ENCODE assay signal across 13 mouse cellular contexts in genomic region chrX:103918954-103919353, GRCm38 (mm10).
A peak's percentile ranks its signal among the peaks of the same experiment; 100 is the strongest.
DNase-seq lines count a peak whose midpoint lies in the region; ATAC-seq and TF ChIP-seq lines count a peak whose summit lies in the region.
"Had no signal": no experiment of that assay in that cellular context is flagged by ENCODE, and none has a peak within 500 bp of the region (broad histone marks: within the 10 kb centered on the region; RNA-seq: fewer than 3 reads in every experiment).

No protein-coding gene starts in this region.

- intact Hi-C loops in heart, postnatal 14 days (cut with DNase I), result loop anchor here (5.0 to 10.0 kb wide), 2 partner anchors 434 to 1088 kb away; no protein-coding TSS in a partner anchor

- no peak overlapping the region for H3K4me2 ChIP-seq in kidney, postnatal 0 days (ENCODE audit: low read length)
- H3K4me2 ChIP-seq in kidney, embryonic 16.5 days (replicated peaks; ENCODE audit: low read depth, low read length), result no peak overlapping the region
- no peak overlapping the region for H3K4me2 ChIP-seq in midbrain, embryonic 16.5 days (ENCODE audit: low read length)

- H3K36me3 ChIP-seq in kidney, postnatal 0 days (ENCODE audit: insufficient read depth, low read length), result no peaks in the 10 kb centered on the region
- H3K36me3 ChIP-seq in kidney, embryonic 16.5 days (ENCODE audit: insufficient read depth, low read length), result no peaks in the 10 kb centered on the region
- H3K36me3 ChIP-seq in midbrain, embryonic 16.5 days (ENCODE audit: control insufficient read depth, insufficient read depth, low read length), result no peaks in the 10 kb centered on the region

- no peak overlapping the region for H3K27ac ChIP-seq in kidney, postnatal 0 days
- no peak overlapping the region for H3K27ac ChIP-seq in kidney, embryonic 16.5 days (ENCODE audit: low read length)
- no peak overlapping the region for H3K27ac ChIP-seq in midbrain, embryonic 16.5 days (ENCODE audit: low read length)

- H3K27me3 ChIP-seq in kidney, postnatal 0 days (ENCODE audit: insufficient read depth, low read length), result no peaks in the 10 kb centered on the region
- peaks cover 27% of the 10 kb centered on the region for H3K27me3 ChIP-seq in kidney, embryonic 16.5 days (ENCODE audit: insufficient read depth, low read length)
- H3K27me3 ChIP-seq in midbrain, embryonic 16.5 days (ENCODE audit: control insufficient read depth, insufficient read depth, low read depth, low read length), result peaks cover 25% of the 10 kb centered on the region

- 51% methylated on average over 5 of the region's 5 CpGs for WGBS in kidney, postnatal 0 days
- 41% methylated on average over 5 of the region's 5 CpGs for WGBS in kidney, embryonic 16.5 days
- WGBS in midbrain, embryonic 16.5 days, result 47% methylated on average over 5 of the region's 5 CpGs

- no peaks in the 10 kb centered on the region for H3K9me3 ChIP-seq in kidney, postnatal 0 days (replicated peaks; ENCODE audit: low read length)
- H3K9me3 ChIP-seq in kidney, embryonic 16.5 days (ENCODE audit: low read length), result no peaks in the 10 kb centered on the region
- H3K9me3 ChIP-seq in midbrain, embryonic 16.5 days (replicated peaks; ENCODE audit: control insufficient read depth, low read length, poor library complexity, severe bottlenecking), result no peaks in the 10 kb centered on the region

- peak; percentile 42 for DNase-seq in kidney, postnatal 0 days (ENCODE audit: low spot score)
- DNase-seq in adrenal gland, adult (ENCODE audit: inconsistent age in 2 of 2, low spot score in 1 of 2), result peak; percentile 22 to 61
- DNase-seq in heart, postnatal 14 days, result peak; percentile 35 to 49
- no peak for DNase-seq in left cerebral cortex, adult 18-20 months (ENCODE audit: low spot score in 2 of 2)
- DNase-seq: cerebellum, adult 2 months had no signal

- no peak for ATAC-seq in kidney, postnatal 0 days (replicated peaks; ENCODE audit: low FRiP score, low read depth)
- ATAC-seq in kidney, embryonic 16.5 days (ENCODE audit: low FRiP score, low TSS enrichment), result no peak
- peak; percentile 34; the same call in 1 of the 2 replicates for ATAC-seq in megakaryocyte progenitor cell, adult 5-6 weeks (replicated peaks; ENCODE audit: poor library complexity)
- no peak for ATAC-seq in midbrain, embryonic 16.5 days
- no peak for ATAC-seq in frontal cortex, adult (ENCODE audit: low TSS enrichment)
- ATAC-seq: forebrain, embryonic 14.5 days; hindbrain, embryonic 16.5 days; Patski had no signal

- no peak overlapping the region for H3K4me3 ChIP-seq in kidney, postnatal 0 days (replicated peaks; ENCODE audit: low read depth, low read length)
- no peak overlapping the region for H3K4me3 ChIP-seq in kidney, embryonic 16.5 days (ENCODE audit: low read length)
- H3K4me3 ChIP-seq in midbrain, embryonic 16.5 days (ENCODE audit: low read depth, low read length), result no peak overlapping the region
- H3K4me3 ChIP-seq: myocyte had no signal

- peak; percentile 62 for TF ChIP-seq CTCF in kidney, postnatal 0 days (IDR thresholded peaks at IDR 0.05; ENCODE audit: low read depth)

- no peak overlapping the region for H3K9ac ChIP-seq in kidney, postnatal 0 days (ENCODE audit: low read depth, low read length)
- H3K9ac ChIP-seq in kidney, embryonic 16.5 days (replicated peaks; ENCODE audit: low read length), result no peak overlapping the region
- H3K9ac ChIP-seq in midbrain, embryonic 16.5 days (ENCODE audit: low read depth, low read length), result no peak overlapping the region

- H3K4me1 ChIP-seq in kidney, postnatal 0 days (replicated peaks; ENCODE audit: insufficient read depth, low read length), result no peaks in the 10 kb centered on the region
- no peaks in the 10 kb centered on the region for H3K4me1 ChIP-seq in kidney, embryonic 16.5 days (ENCODE audit: insufficient read depth, low read length)
- no peaks in the 10 kb centered on the region for H3K4me1 ChIP-seq in midbrain, embryonic 16.5 days (ENCODE audit: control insufficient read depth, insufficient read depth, low read length)

Comparison
In these comparisons a context has a peak if more than half of its experiments do, and no peak if none do; other contexts are left out.
1. DNase-seq: peak in kidney, postnatal 0 days (single experiment), adrenal gland, adult (2 of 2) and heart, postnatal 14 days (2 of 2); none in left cerebral cortex, adult 18-20 months (0 of 2).